Mouse (Mus musculus) splenic B cell, adult 2 months (primary cell): ENCODE measurements at regions not wholly inside any gene's neighbourhood (a gene's known extent, or its start where the extent isn't known, plus 50 kb on each side); places are given as distances from the start of the nearest gene placed in this dataset.

Experiments
- DNase-seq: peaks from one replicate; pipeline ENCODE4 v3.0.0-alpha.2; 2011; ENCODE audit warnings: low read depth, low spot score
- H3K27me3 ChIP-seq: 2 replicates; pipeline ENCODE4 v1.6.1; 2012; ENCODE audit warnings: mild to moderate bottlenecking, low read length, moderate library complexity, mixed read lengths; ENCODE audit not compliant: control insufficient read depth, poor library complexity, insufficient read depth, severe bottlenecking
- H3K36me3 ChIP-seq: 2 replicates; pipeline ENCODE4 v1.6.1; 2012; ENCODE audit warnings: mild to moderate bottlenecking, low read length, moderate library complexity, mixed read lengths; ENCODE audit not compliant: control insufficient read depth, poor library complexity, insufficient read depth, severe bottlenecking

GRCm38 (mm10) chr10:39218151-39218550 lies 54.6 kb upstream of the Ccn6 start:
- Histone ChIP-seq H3K27me3 (no peaks in the 10 kb centered on the region), H3K36me3 (no peaks in the 10 kb centered on the region)
- DNase-seq = no peak

- H3K36me3 ChIP-seq = no peaks in the 10 kb centered on the region
- H3K27me3 ChIP-seq = no peaks in the 10 kb centered on the region
- no peak for DNase-seq
These were observed 52.7 kb upstream of the Ccn6 start for GRCm38 (mm10) chr10:39216142-39216904.

GRCm38 (mm10) chr10:39214563-39214962 lies 51.0 kb upstream of the Ccn6 start:
- Histone ChIP-seq H3K36me3 (no peaks in the 10 kb centered on the region), H3K27me3 (no peaks in the 10 kb centered on the region)
- no peak for DNase-seq
